Mouse (Mus musculus) heart, embryonic 15.5 days (tissue): ENCODE data around the gene Prkg1. TPM values are rescaled to one million over a fixed set of nuclear protein-coding genes. Genes with fewer than 3 reads are reported as not detected.

ENCODE experiments used
- ATAC-seq: fragments of 200-750 bp; cut with Nextera tagmentation; replicated peaks from 2 replicates; pipeline ENCODE4 v1.8.0; 2017; ENCODE audit warnings: low read depth, moderate TSS enrichment; ENCODE audit not compliant: insufficient number of reproducible peaks, insufficient read depth, low FRiP score
- H3K27ac ChIP-seq: fragments of 300-500 bp; sonication (generic); 2 replicates; pipeline ENCODE4 v1.5.1; 2015; ENCODE audit warnings: mild to moderate bottlenecking, inconsistent platforms
- H3K27me3 ChIP-seq: fragments of 300-500 bp; sonication (generic); 2 replicates; pipeline ENCODE4 v1.6.1; 2015; ENCODE audit warnings: inconsistent platforms
- H3K36me3 ChIP-seq: fragments of 300-500 bp; sonication (generic); 2 replicates; pipeline ENCODE4 v1.6.1; 2015; ENCODE audit warnings: mild to moderate bottlenecking, inconsistent platforms
- H3K4me1 ChIP-seq: fragments of 300-500 bp; sonication (generic); replicated peaks from 2 replicates; pipeline ENCODE4 v1.6.1; 2015; ENCODE audit warnings: inconsistent platforms
- H3K4me2 ChIP-seq: fragments of 300-500 bp; sonication (generic); 2 replicates; pipeline ENCODE4 v1.6.1; 2015; ENCODE audit warnings: inconsistent platforms, mild to moderate bottlenecking, moderate library complexity
- H3K4me3 ChIP-seq: fragments of 300-500 bp; sonication (generic); 2 replicates; pipeline ENCODE4 v1.5.1; 2015; ENCODE audit warnings: mild to moderate bottlenecking, inconsistent platforms
- H3K9ac ChIP-seq: fragments of 300-500 bp; sonication (generic); 2 replicates; pipeline ENCODE4 v1.6.1; 2015; ENCODE audit warnings: mild to moderate bottlenecking, inconsistent platforms
- H3K9me3 ChIP-seq: fragments of 300-500 bp; sonication (generic); replicated peaks from 2 replicates; pipeline ENCODE4 v1.6.1; 2016; ENCODE audit warnings: inconsistent platforms
- WGBS: fragments of 180-500 bp; shearing (Covaris S2); methylation state at CpG from one replicate; pipeline ENCODE4 v1.1.7; 2015; ENCODE audit warnings: mixed read lengths; 5-methylcytosine and 5-hydroxymethylcytosine counted together
- polyA plus RNA-seq: library from polyadenylated mRNA; unstranded; fragments of >200 nt; fragmentation: Nextera tagmentation; extraction: Ambion mirVana; gene quantifications from 2 replicates; pipeline ENCODE4 v1.2.1, GENCODE M21; 2015

Gene Prkg1
- polyA plus RNA-seq, 1 experiment from 2014 or later, result 6.0 TPM

DNA sequence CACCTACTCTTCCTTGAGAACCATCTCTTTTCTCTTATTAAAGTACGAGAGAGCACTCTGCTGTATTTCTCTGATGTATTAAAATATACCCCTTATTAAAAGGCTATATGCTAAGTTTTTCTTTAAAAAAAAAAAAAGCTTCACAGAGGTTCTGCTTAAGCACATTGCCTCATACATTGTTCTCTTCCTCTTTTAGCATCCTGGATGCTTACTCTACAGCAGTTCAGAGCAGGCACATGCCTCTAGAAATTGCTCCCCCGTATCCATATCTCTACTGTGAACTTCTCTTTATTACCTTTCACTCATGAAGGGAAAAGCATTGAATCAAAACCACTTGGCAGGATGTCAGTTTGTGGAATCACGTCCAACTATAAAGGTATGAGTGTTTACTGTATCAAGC is 257.0 kb downstream of the Prkg1 start:
- Histone ChIP-seq H3K36me3 (no peaks in the 10 kb centered on the region), H3K27me3 (no peaks in the 10 kb centered on the region), H3K9me3 (no peaks in the 10 kb centered on the region), H3K27ac (no peak overlapping the region), H3K4me2 (no peak overlapping the region), H3K4me1 (no peaks in the 10 kb centered on the region; the same call in none of the 2 replicates), H3K4me3 (no peak overlapping the region), H3K9ac (no peak overlapping the region)
- no peak for ATAC-seq
- 44% methylated on average over 3 of the region's 3 CpGs for WGBS

DNA sequence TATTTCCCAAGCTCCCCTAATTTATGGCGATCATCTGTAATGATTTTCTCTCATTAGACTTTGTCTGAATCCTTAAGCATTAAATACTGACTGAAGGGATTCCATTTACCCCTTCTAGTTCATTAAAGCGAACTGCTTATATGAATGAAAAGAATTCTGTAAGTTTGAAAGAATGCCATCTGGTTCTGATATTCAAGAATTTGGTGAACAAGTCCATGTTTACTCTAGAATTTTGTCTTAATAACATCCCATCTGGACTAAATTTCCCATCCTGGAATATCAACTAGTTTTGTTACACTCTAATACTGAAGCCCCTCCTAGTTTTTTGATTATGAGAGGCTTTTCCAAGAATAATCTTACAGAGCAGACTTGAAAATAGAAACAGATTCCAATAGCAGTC is 258.5 kb downstream of the Prkg1 start:
- Histone ChIP-seq H3K9ac (no peak overlapping the region), H3K4me3 (no peak overlapping the region), H3K36me3 (no peaks in the 10 kb centered on the region), H3K27ac (no peak overlapping the region), H3K4me2 (no peak overlapping the region), H3K9me3 (no peaks in the 10 kb centered on the region), H3K27me3 (no peaks in the 10 kb centered on the region), H3K4me1 (no peaks in the 10 kb centered on the region; the same call in none of the 2 replicates)
- WGBS, result 83% methylated on average over 2 of the region's 2 CpGs
- ATAC-seq, result no peak

GRCm38 (mm10) chr19:31505041-31505440 is 259.8 kb downstream of the Prkg1 start:
- Histone ChIP-seq H3K4me3 (no peak overlapping the region), H3K4me1 (no peaks in the 10 kb centered on the region; the same call in none of the 2 replicates), H3K9ac (no peak overlapping the region), H3K27ac (no peak overlapping the region), H3K9me3 (no peaks in the 10 kb centered on the region), H3K36me3 (no peaks in the 10 kb centered on the region), H3K27me3 (no peaks in the 10 kb centered on the region), H3K4me2 (no peak overlapping the region)
- ATAC-seq, result no peak
- 94% methylated on average over 2 of the region's 2 CpGs for WGBS

- no peak for ATAC-seq
- no peaks in the 10 kb centered on the region for H3K9me3 ChIP-seq
Observed at GRCm38 (mm10) chr19:31497386-31497785, 267.4 kb downstream of the Prkg1 start.

GRCm38 (mm10) chr19:31489606-31490005 is 275.2 kb downstream of the Prkg1 start:
- H3K27me3 ChIP-seq, result no peaks in the 10 kb centered on the region
- H3K9ac ChIP-seq, result no peak overlapping the region
- H3K9me3 ChIP-seq, result no peaks in the 10 kb centered on the region
- H3K36me3 ChIP-seq, result no peaks in the 10 kb centered on the region
- 64% methylated on average over 4 of the region's 4 CpGs for WGBS
- H3K4me3 ChIP-seq, result no peak overlapping the region
- no peak overlapping the region for H3K27ac ChIP-seq
- no peak for ATAC-seq
- no peaks in the 10 kb centered on the region for H3K4me1 ChIP-seq
- H3K4me2 ChIP-seq, result no peak overlapping the region

More at GRCm38 (mm10) chr19:31497386-31497785, 267.4 kb downstream of the Prkg1 start:
- Histone ChIP-seq H3K27ac (no peak overlapping the region), H3K27me3 (no peaks in the 10 kb centered on the region), H3K36me3 (no peaks in the 10 kb centered on the region), H3K4me2 (no peak overlapping the region), H3K9ac (no peak overlapping the region), H3K4me3 (no peak overlapping the region), H3K4me1 (no peaks in the 10 kb centered on the region)
- WGBS, result 86% methylated on average over 4 of the region's 4 CpGs

GRCm38 (mm10) chr19:31471766-31472165 is 293.1 kb downstream of the Prkg1 start:
- Histone ChIP-seq H3K27ac (no peak overlapping the region), H3K4me3 (no peak overlapping the region), H3K36me3 (no peaks in the 10 kb centered on the region), H3K4me1 (no peaks in the 10 kb centered on the region), H3K9ac (no peak overlapping the region), H3K9me3 (no peaks in the 10 kb centered on the region), H3K27me3 (no peaks in the 10 kb centered on the region), H3K4me2 (no peak overlapping the region)
- ATAC-seq, result no peak
- 57% methylated on average over 1 of the region's 1 CpGs for WGBS

DNA sequence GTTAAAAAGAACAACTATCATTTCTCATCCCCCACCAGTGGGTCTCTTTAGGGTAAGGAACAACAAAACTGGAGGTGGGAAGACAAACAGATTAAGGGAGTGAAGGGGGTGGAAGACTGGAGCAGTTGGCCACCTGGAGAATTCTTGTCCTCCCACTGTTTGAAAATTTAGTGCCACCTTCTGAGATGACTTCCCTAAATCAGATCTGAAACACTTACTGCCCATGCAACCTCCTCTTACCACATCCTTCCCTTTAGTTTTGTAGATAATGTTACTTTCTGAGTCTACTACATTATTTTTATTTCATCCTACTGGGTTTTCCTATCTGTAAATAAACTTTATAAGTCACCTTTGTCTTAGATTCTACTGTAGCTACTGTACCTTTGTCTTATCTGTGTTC is 304.6 kb downstream of the Prkg1 start:
- Histone ChIP-seq H3K9me3 (no peaks in the 10 kb centered on the region), H3K27ac (no peak overlapping the region), H3K27me3 (no peaks in the 10 kb centered on the region), H3K9ac (no peak overlapping the region), H3K4me2 (no peak overlapping the region), H3K36me3 (no peaks in the 10 kb centered on the region), H3K4me1 (no peaks in the 10 kb centered on the region), H3K4me3 (no peak overlapping the region)
- no peak for ATAC-seq

DNA sequence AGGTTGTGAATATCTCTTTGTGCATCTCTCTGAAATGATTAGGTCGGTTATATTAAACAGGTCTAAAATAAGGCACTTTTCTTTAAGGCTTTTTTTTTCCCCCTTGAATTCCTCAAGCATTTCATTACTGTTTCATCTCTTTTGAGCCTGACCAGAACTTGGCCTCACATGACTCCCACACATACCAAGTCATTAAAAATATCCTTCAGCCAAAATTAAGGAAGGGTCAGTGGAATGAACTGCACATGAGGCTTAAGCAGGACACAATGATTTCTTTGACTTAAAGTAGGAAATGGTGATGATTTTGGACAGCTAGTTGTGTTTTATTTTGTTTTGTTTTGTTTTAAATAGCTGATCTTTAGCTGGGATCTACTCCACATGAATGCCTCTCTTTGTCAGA is 320.7 kb downstream of the Prkg1 start:
- Histone ChIP-seq H3K36me3 (no peaks in the 10 kb centered on the region), H3K4me3 (no peak overlapping the region), H3K9me3 (no peaks in the 10 kb centered on the region), H3K27me3 (no peaks in the 10 kb centered on the region), H3K9ac (no peak overlapping the region), H3K27ac (no peak overlapping the region), H3K4me2 (no peak overlapping the region), H3K4me1 (no peaks in the 10 kb centered on the region)
- no peak for ATAC-seq
- 62% methylated on average over 1 of the region's 1 CpGs for WGBS

DNA sequence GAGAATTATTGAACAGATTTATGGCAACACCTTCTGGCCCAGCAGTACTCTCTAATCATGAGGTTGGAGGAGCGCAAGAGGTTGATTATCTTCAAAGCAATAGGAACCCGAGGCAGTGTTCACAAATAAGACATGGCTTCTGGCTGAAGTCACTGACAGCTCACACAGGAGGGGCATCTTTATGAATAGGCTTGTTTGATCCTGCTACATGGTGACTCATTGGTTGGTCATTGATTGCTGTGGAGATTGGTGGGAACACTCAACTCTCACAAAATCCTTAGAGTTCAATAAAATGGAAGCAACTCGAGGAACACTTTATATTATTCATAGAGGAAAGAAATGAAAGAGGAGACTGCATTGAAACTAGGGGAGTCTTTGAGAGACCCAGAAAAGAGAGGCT is 322.5 kb downstream of the Prkg1 start:
- Histone ChIP-seq H3K4me1 (no peaks in the 10 kb centered on the region), H3K4me3 (no peak overlapping the region), H3K4me2 (no peak overlapping the region), H3K36me3 (no peaks in the 10 kb centered on the region), H3K9ac (no peak overlapping the region), H3K9me3 (no peaks in the 10 kb centered on the region), H3K27me3 (no peaks in the 10 kb centered on the region), H3K27ac (no peak overlapping the region)
- ATAC-seq, result no peak
- WGBS, result 62% methylated on average over 3 of the region's 3 CpGs

DNA sequence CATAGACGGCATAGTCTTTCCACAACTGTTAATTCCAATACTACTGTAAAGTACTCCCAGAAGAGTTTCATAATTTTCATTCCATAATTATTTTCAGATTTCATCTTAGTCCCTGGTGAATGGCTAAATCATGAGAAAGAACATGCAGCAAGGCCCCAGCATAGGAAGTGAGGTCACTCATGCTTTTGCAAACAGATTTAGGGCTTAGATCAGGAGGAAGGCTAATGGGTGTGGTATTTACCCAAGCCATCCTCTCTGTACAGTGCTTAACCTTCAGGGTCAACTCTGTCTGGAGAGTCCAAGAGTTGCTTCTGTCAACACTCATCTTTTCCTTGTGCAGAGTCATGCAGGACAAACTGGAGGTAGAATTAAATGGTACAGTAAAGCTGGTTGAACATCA is 331.4 kb downstream of the Prkg1 start:
- WGBS, result 81% methylated on average over 1 of the region's 1 CpGs
- no peaks in the 10 kb centered on the region for H3K27me3 ChIP-seq
- no peaks in the 10 kb centered on the region for H3K9me3 ChIP-seq
- H3K36me3 ChIP-seq, result no peaks in the 10 kb centered on the region
- no peak for ATAC-seq
- H3K9ac ChIP-seq, result no peak overlapping the region
- no peak overlapping the region for H3K27ac ChIP-seq
- no peak overlapping the region for H3K4me2 ChIP-seq
- H3K4me1 ChIP-seq, result no peaks in the 10 kb centered on the region
- no peak overlapping the region for H3K4me3 ChIP-seq

DNA sequence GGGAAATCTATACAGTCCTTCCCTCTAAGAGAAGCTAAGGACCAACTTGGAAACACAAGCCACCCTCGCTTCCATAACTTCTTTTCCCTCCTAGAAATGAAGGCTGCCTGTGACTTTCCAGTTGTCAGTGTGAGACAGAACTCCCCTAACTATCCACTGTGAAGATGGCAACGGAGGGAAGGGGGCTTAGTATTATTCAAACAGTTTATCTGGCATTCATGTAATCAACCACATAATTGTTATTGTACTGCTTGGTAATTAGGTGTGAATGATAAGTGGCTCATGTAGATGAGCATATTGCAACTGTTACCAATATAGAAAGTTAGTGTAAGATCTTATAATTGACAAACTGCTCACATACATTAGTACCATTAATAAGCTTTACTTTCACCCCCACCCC is 333.4 kb downstream of the Prkg1 start:
- Histone ChIP-seq H3K4me3 (no peak overlapping the region), H3K9ac (no peak overlapping the region), H3K4me1 (no peaks in the 10 kb centered on the region), H3K9me3 (no peaks in the 10 kb centered on the region), H3K27me3 (no peaks in the 10 kb centered on the region), H3K4me2 (no peak overlapping the region), H3K36me3 (no peaks in the 10 kb centered on the region), H3K27ac (no peak overlapping the region)
- ATAC-seq, result no peak
- 68% methylated on average over 2 of the region's 2 CpGs for WGBS

GRCm38 (mm10) chr19:31426142-31426541 is 338.7 kb downstream of the Prkg1 start:
- no peak overlapping the region for H3K4me3 ChIP-seq
- H3K27me3 ChIP-seq, result no peaks in the 10 kb centered on the region
- peaks cover 12% of the 10 kb centered on the region; the same call in 1 of the 2 replicates for H3K4me1 ChIP-seq
- ATAC-seq, result no peak
- H3K9me3 ChIP-seq, result no peaks in the 10 kb centered on the region
- WGBS, result 71% methylated on average over 5 of the region's 5 CpGs
- H3K4me2 ChIP-seq, result no peak overlapping the region
- no peak overlapping the region for H3K9ac ChIP-seq
- no peaks in the 10 kb centered on the region for H3K36me3 ChIP-seq
- no peak overlapping the region for H3K27ac ChIP-seq
